5 mouse cellular contexts compared by ENCODE assay signal in genomic region chr14:40455631-40456030, GRCm38 (mm10).
DNase-seq lines count a peak whose midpoint lies in the region; TF ChIP-seq lines count a peak whose summit lies in the region.
"Not testable (repeated sequence)": the region's sequence is repeated elsewhere in the genome, so short reads cannot be mapped to it uniquely, and the experiment has no call there.

No protein-coding gene starts in this region.

- not testable (repeated sequence) for H3K4me3 ChIP-seq in kidney, adult 2 months (ENCODE audit: insufficient read depth, low read depth, low read length)

- WGBS in kidney, adult 2 months = 72% methylated on average over 2 of the region's 2 CpGs

- not testable (repeated sequence) for H3K27me3 ChIP-seq in kidney, adult 2 months (replicated peaks; ENCODE audit: control insufficient read depth, insufficient read depth, low read length)

- TF ChIP-seq CTCF in kidney, adult 2 months (conservative IDR thresholded peaks at IDR 0.05; ENCODE audit: insufficient read depth, insufficient read length, low read depth, low read length) = not testable (repeated sequence)

- H3K4me1 ChIP-seq in kidney, adult 2 months (ENCODE audit: control insufficient read depth, insufficient read depth, low read length) = not testable (repeated sequence)

- not testable (repeated sequence) for H3K36me3 ChIP-seq in kidney, adult 2 months (ENCODE audit: control insufficient read depth, insufficient read depth, low read length)

- TF ChIP-seq POLR2A in kidney, adult 2 months (IDR thresholded peaks at IDR 0.05; ENCODE audit: low read depth, low read length) = not testable (repeated sequence)

- H3K27ac ChIP-seq in kidney, adult 2 months (ENCODE audit: insufficient read depth, low read depth, low read length) = not testable (repeated sequence)

- DNase-seq in ES-CJ7 (ENCODE audit: low read depth, low spot score) (peak; percentile 44), R1 (ENCODE audit: low read depth, low spot score) (peak; percentile 67)
- DNase-seq in adrenal gland, postnatal 14 days = peak; percentile 3
- peak; percentile 1 to 27 for DNase-seq in heart, adult 18-20 months
- peak; percentile 4 for DNase-seq in kidney, adult 2 months

Comparison
In these comparisons a context has a peak if more than half of its experiments do, and no peak if none do; other contexts are left out.
1. DNase-seq: peak in every context shown above with its lines; median percentile 67 in R1; 44 in ES-CJ7; 14 in heart, adult 18-20 months; 4 in kidney, adult 2 months; 3 in adrenal gland, postnatal 14 days.